Mouse (Mus musculus) mammary gland, adult 2 months (tissue): ENCODE results near the gene Olfr701. TPM values are rescaled to one million over a fixed set of nuclear protein-coding genes. Genes with fewer than 3 reads are reported as not detected.

ENCODE experiments used
- polyA plus RNA-seq: library from polyadenylated mRNA; depleted of rRNA; stranded (reverse); fragments of >200 nt; gene quantifications from 2 replicates; pipeline ENCODE4 v1.2.3, GENCODE M21; 2012; ENCODE audit warnings: low replicate concordance; rRNA removed

Olfr701 gene
- polyA plus RNA-seq = not detected in 2 replicates

GRCm38 (mm10) chr7:106813829-106814228 lies at the start of gene Olfr701:
Gene Olfr701, plus strand, starts transcription at chr7:106814129.

GRCm38 (mm10) chr7:106793098-106793497 lies 20.8 kb upstream of the Olfr701 start, which contains the start of gene Olfr699:
Gene Olfr699, minus strand, starts transcription at chr7:106793198.

GRCm38 (mm10) chr7:106808734-106809133 lies 5.2 kb upstream of the Olfr701 start, which contains the start of gene Olfr700:
Gene Olfr700, minus strand, starts transcription at chr7:106808834.

GRCm38 (mm10) chr7:106833793-106834192 lies 19.9 kb downstream of the Olfr701 start, which contains the start of gene Olfr702:
Gene Olfr702, minus strand, starts transcription at chr7:106833893.

GRCm38 (mm10) chr7:106843060-106843459 lies 29.1 kb downstream of the Olfr701 start, which contains the start of gene Olfr703:
Gene Olfr703, plus strand, starts transcription at chr7:106843360.

GRCm38 (mm10) chr7:106862885-106863284 lies 49.0 kb downstream of the Olfr701 start, which contains the start of gene Olfr704:
Gene Olfr704, plus strand, starts transcription at chr7:106863185.

Other genes with a start within 250 kb of the Olfr701 start
- gene Olfr693, start 133.5 kb upstream of the Olfr701 start, polyA plus RNA-seq = not detected in 2 replicates
- not detected in 2 replicates for gene Olfr694, start 122.3 kb upstream of the Olfr701 start, polyA plus RNA-seq
- not detected in 2 replicates for gene Olfr695, start 97.7 kb upstream of the Olfr701 start, polyA plus RNA-seq
- not detected in 2 replicates for gene Olfr697, start 71.7 kb upstream of the Olfr701 start, polyA plus RNA-seq
- gene Olfr698, start 58.7 kb upstream of the Olfr701 start, polyA plus RNA-seq = not detected in 2 replicates
- gene Olfr699, start 20.9 kb upstream of the Olfr701 start, polyA plus RNA-seq = not detected in 2 replicates
- not detected in 2 replicates for gene Olfr700, start 5.3 kb upstream of the Olfr701 start, polyA plus RNA-seq
- gene Olfr702, start 19.8 kb downstream of the Olfr701 start, polyA plus RNA-seq = not detected in 2 replicates
- not detected in 2 replicates for gene Olfr703, start 29.2 kb downstream of the Olfr701 start, polyA plus RNA-seq
- not detected in 2 replicates for gene Olfr704, start 49.1 kb downstream of the Olfr701 start, polyA plus RNA-seq
- not detected in 2 replicates for gene Olfr705, start 62.8 kb downstream of the Olfr701 start, polyA plus RNA-seq
- gene Olfr706, start 74.0 kb downstream of the Olfr701 start, polyA plus RNA-seq = not detected in 2 replicates
- gene Olfr707, start 87.1 kb downstream of the Olfr701 start, polyA plus RNA-seq = not detected in 2 replicates
- not detected in 2 replicates for gene Olfr1532-ps1, start 93.9 kb downstream of the Olfr701 start, polyA plus RNA-seq
- gene Olfr709-ps1, start 118.1 kb downstream of the Olfr701 start, polyA plus RNA-seq = not detected in 2 replicates
- gene Olfr710, start 134.2 kb downstream of the Olfr701 start, polyA plus RNA-seq = not detected in 2 replicates
- not detected in 2 replicates for gene Olfr6, start 149.8 kb downstream of the Olfr701 start, polyA plus RNA-seq
- not detected in 2 replicates for gene Olfr711, start 161.3 kb downstream of the Olfr701 start, polyA plus RNA-seq
- not detected in 2 replicates for gene Olfr2, start 191.9 kb downstream of the Olfr701 start, polyA plus RNA-seq
- gene Olfr713, start 217.0 kb downstream of the Olfr701 start, polyA plus RNA-seq = not detected in 2 replicates